Mouse (Mus musculus) erythroblast, embryonic 14.5 days (primary cell): Measurements from ENCODE around the gene Gm20683. TPM values are rescaled to one million over a fixed set of nuclear protein-coding genes. Genes with fewer than 3 reads are reported as not detected.

Experiments
- H3K27me3 ChIP-seq: 2 replicates; pipeline ENCODE4 v1.6.1; 2012; ENCODE audit warnings: inconsistent platforms; ENCODE audit not compliant: control insufficient read depth
- H3K36me3 ChIP-seq: 2 replicates; pipeline ENCODE4 v1.6.1; 2012; ENCODE audit warnings: mild to moderate bottlenecking, inconsistent platforms; ENCODE audit not compliant: control insufficient read depth
- H3K4me1 ChIP-seq: 2 replicates; pipeline ENCODE4 v1.6.1; 2012; ENCODE audit warnings: inconsistent platforms; ENCODE audit not compliant: control insufficient read depth
- H3K4me3 ChIP-seq: replicated peaks from 2 replicates; pipeline ENCODE3; 2012; ENCODE audit warnings: moderate library complexity, mild to moderate bottlenecking, inconsistent platforms
- H3K9me3 ChIP-seq: 2 replicates; pipeline ENCODE4 v1.6.1; 2012; ENCODE audit warnings: low read length, inconsistent platforms, mixed read lengths; ENCODE audit not compliant: control insufficient read depth
- GATA1 ChIP-seq: IDR thresholded peaks from 2 replicates; pipeline ENCODE4 v1.6.1; 2012; ENCODE audit warnings: low read length, inconsistent platforms, mixed read lengths
- TAL1 ChIP-seq: IDR thresholded peaks from 3 replicates; pipeline ENCODE4 v1.6.1; 2012; ENCODE audit warnings: low read length, inconsistent platforms, mixed read lengths
- polyA plus RNA-seq: library from polyadenylated mRNA; stranded (reverse); fragments of >175 nt; gene quantifications from 2 replicates; pipeline ENCODE4 v1.2.3, GENCODE M21; 2012

Gm20683 gene
- polyA plus RNA-seq, 1 experiment = 1.1 TPM

- peaks cover 55% of the 10 kb centered on the region for H3K36me3 ChIP-seq
- no peak overlapping the region for H3K4me3 ChIP-seq
- no peaks in the 10 kb centered on the region for H3K9me3 ChIP-seq
- peaks cover 17% of the 10 kb centered on the region for H3K27me3 ChIP-seq
- TF ChIP-seq TAL1 (no peak), GATA1 (no peak)
- peaks cover 81% of the 10 kb centered on the region for H3K4me1 ChIP-seq
Measured at GRCm38 (mm10) chr17:25825984-25826570, 15.5 kb downstream of the Gm20683 start.

GRCm38 (mm10) chr17:25825311-25825710, 16.3 kb downstream of the Gm20683 start:
- Histone ChIP-seq H3K36me3 (peaks cover 47% of the 10 kb centered on the region), H3K4me3 (peak overlapping the region; percentile 73), H3K4me1 (peaks cover 74% of the 10 kb centered on the region), H3K27me3 (peaks cover 24% of the 10 kb centered on the region), H3K9me3 (no peaks in the 10 kb centered on the region)
- TF ChIP-seq GATA1 (no peak), TAL1 (no peak)

- H3K4me1 ChIP-seq = peaks cover 70% of the 10 kb centered on the region
- TF ChIP-seq GATA1 = no peak
- TF ChIP-seq TAL1 = no peak
Measured at GRCm38 (mm10) chr17:25824362-25825142, 17.0 kb downstream of the Gm20683 start.

GRCm38 (mm10) chr17:25823452-25823851, 18.1 kb downstream of the Gm20683 start, which contains the start of gene Wdr24:
Wdr24 (plus strand) TSS chr17:25823627.
- peak within 1 kb of the TSS; percentile 73 for H3K4me3 ChIP-seq
- peaks cover 66% of the 10 kb centered on the region for H3K4me1 ChIP-seq
- no peaks in the 10 kb centered on the region for H3K9me3 ChIP-seq
- peaks cover 43% of the 10 kb centered on the region for H3K27me3 ChIP-seq
- TF ChIP-seq TAL1 (no peak), GATA1 (no peak)
- H3K36me3 ChIP-seq = peaks cover 34% of the 10 kb centered on the region

More at GRCm38 (mm10) chr17:25824362-25825142, 17.0 kb downstream of the Gm20683 start:
- Histone ChIP-seq H3K9me3 (no peaks in the 10 kb centered on the region), H3K4me3 (peak overlapping the region; percentile 73), H3K36me3 (peaks cover 39% of the 10 kb centered on the region), H3K27me3 (peaks cover 32% of the 10 kb centered on the region)

- Histone ChIP-seq H3K27me3 (peaks cover 80% of the 10 kb centered on the region), H3K4me1 (peaks cover 26% of the 10 kb centered on the region), H3K36me3 (no peaks in the 10 kb centered on the region), H3K4me3 (peak overlapping the region; percentile 7), H3K9me3 (no peaks in the 10 kb centered on the region)
- TF ChIP-seq TAL1 = no peak
- TF ChIP-seq GATA1 = no peak
Measured at GRCm38 (mm10) chr17:25818851-25819780, 22.4 kb downstream of the Gm20683 start.

- peaks cover 90% of the 10 kb centered on the region for H3K27me3 ChIP-seq
- no peaks in the 10 kb centered on the region for H3K9me3 ChIP-seq
- H3K36me3 ChIP-seq = no peaks in the 10 kb centered on the region
- TF ChIP-seq TAL1 (no peak), GATA1 (no peak)
- no peak overlapping the region for H3K4me3 ChIP-seq
- H3K4me1 ChIP-seq = peaks cover 13% of the 10 kb centered on the region
Measured at GRCm38 (mm10) chr17:25817662-25818061, 23.9 kb downstream of the Gm20683 start.

- H3K36me3 ChIP-seq = no peaks in the 10 kb centered on the region
- peaks cover 4% of the 10 kb centered on the region; the same call in 1 of the 2 replicates for H3K9me3 ChIP-seq
- no peak overlapping the region for H3K4me3 ChIP-seq
- TF ChIP-seq GATA1 (no peak), TAL1 (no peak)
- peaks cover 11% of the 10 kb centered on the region for H3K4me1 ChIP-seq
- peaks cover 91% of the 10 kb centered on the region for H3K27me3 ChIP-seq
Measured at GRCm38 (mm10) chr17:25813471-25813870, 28.1 kb downstream of the Gm20683 start.

- no peak overlapping the region for H3K4me3 ChIP-seq
- H3K27me3 ChIP-seq = peaks cover 85% of the 10 kb centered on the region
- H3K4me1 ChIP-seq = peaks cover 11% of the 10 kb centered on the region
- peaks cover 4% of the 10 kb centered on the region; the same call in 1 of the 2 replicates for H3K9me3 ChIP-seq
- TF ChIP-seq TAL1 = no peak
- TF ChIP-seq GATA1 = no peak
- H3K36me3 ChIP-seq = no peaks in the 10 kb centered on the region
Measured at GRCm38 (mm10) chr17:25810890-25811289, 30.7 kb downstream of the Gm20683 start.
